Mouse (Mus musculus): Measurements from ENCODE around the gene Slfn8.
"Not testable (repeated sequence)": the region's sequence is repeated elsewhere in the genome, so short reads cannot be mapped to it uniquely, and the experiment has no call there.

Slfn8 gene

DNA sequence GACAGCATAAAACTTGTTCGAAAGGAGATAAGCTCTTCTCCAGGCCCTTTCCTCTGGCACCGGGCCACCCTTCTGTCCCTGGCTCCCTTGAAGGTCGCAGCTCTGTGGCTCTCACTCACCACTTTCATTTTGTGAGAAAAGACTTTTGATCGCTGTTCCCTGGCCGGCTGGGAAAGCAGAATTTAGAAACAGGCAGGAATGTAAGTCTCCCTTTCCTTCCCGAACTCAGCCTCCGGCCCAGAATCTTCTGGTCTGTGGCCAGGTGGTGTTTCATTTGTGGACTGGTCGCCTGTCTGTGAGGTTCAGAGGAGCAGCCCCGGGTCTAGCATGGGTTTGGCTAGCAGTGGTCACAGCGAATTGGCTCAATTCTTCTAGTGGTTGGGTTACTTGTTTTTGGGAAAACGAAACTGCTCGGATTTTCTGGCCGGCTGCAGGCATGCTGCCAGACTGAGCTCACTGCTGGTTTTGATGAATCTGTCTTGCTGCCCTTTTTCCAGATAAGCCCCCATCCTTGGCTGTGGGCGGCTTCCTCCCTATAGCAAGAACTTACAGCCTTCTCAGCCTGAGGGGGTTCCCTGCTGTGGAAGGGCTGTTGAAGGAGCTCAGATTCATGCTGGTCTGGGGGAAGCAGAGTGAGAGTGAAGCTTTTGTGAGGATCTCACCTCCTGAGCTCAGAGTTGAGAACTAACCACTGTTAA, 29.0 kb downstream of the Slfn8 start, which contains the start of gene Slfn9:
Gene Slfn9, minus strand, starts transcription at position 362 of the 698 bp plus-strand sequence.
- peak in 1 of 2 experiments; percentile 20 for DNase-seq (ENCODE audit: low spot score in 2 of 2)

- DNase-seq (ENCODE audit: low spot score in 2 of 2): peak; percentile 20 to 22
These were observed 29.8 kb downstream of the Slfn8 start for GRCm38 (mm10) chr11:82990612-82991385.

DNA sequence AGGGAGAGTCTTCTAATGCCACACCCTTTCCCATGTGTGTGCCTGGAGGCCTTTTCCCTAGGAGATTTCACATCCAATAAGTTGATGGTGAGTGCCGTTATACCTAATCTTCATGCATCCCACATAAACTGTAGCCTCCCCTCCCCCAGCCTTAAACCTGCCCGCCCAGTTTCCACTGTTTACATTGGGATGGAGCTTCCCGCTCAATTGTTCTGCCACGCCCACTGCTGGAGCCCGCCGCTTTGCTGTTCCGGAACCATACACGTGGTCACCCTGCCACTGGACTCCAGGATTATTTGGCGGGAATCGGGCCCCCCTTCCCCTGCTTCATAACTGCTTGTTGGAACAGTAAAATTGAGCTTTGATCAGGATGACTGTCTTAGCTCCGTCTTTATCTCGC, 31.3 kb downstream of the Slfn8 start:
- no peak for DNase-seq (ENCODE audit: low spot score in 2 of 2)

DNA sequence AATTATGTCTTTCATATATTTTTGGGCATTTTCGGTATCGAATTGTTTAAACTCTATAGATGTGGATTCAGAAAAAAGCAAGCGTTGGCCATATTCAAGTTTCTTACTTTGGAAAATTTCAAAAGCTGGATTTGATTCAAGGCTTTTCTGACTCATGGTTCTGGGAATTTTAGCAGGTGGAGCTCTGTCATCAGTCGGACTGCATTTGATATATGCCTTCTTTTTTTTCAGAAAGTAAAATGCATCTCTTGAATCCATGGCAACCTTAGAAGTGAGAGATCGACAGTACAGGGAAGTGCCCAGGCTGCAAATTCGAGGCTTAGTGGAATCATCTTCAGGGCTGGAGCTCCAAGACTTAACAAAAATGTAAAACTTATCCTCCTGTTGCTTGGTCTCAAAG, 33.0 kb downstream of the Slfn8 start:
- no peak for DNase-seq (ENCODE audit: low spot score in 2 of 2)

DNA sequence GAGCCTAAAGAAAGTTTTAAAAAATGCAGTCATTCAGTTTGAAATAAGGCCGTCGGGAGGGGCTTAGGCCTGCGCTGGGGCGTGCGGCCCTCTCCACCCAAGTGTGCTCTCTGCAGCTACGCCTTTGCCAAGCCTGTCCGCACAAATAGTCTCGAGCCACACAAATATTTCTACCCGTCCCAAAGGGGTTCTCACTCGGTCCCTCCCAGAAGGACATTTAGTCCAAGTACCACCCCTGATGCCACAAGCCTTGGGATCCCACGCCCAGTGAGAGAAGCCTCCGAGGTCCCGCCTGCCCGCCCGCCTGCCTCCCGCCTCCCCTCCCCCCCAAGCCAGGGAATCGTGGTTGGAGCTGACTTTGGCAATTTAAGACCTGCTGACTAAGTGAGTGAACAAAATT, 37.4 kb downstream of the Slfn8 start:
- no peak for DNase-seq (ENCODE audit: low spot score in 2 of 2)

- DNase-seq (ENCODE audit: low spot score in 2 of 2): not testable (repeated sequence)
These were observed 38.2 kb downstream of the Slfn8 start for GRCm38 (mm10) chr11:82982409-82982808.

DNA sequence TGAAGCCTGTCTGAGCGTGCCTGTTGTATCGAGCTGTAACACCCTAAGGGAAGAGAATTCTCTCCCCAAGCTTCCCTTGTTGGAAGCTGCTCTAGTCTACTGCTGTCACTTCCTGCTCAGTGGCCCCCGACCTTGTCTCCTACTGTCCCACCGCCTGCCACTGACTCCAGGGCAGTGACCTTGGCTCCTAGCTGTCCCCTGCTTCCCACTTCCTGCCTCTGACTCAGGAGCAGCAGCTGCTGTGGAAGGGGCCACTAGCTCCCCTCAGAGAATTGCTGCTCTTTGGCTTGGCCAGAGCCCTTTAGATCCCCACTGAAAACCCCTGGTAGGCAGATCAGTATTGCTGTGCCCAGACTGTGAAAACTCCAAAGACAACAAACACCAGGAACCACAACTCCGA, 46.7 kb downstream of the Slfn8 start:
- DNase-seq (ENCODE audit: low spot score in 2 of 2): no peak

DNA sequence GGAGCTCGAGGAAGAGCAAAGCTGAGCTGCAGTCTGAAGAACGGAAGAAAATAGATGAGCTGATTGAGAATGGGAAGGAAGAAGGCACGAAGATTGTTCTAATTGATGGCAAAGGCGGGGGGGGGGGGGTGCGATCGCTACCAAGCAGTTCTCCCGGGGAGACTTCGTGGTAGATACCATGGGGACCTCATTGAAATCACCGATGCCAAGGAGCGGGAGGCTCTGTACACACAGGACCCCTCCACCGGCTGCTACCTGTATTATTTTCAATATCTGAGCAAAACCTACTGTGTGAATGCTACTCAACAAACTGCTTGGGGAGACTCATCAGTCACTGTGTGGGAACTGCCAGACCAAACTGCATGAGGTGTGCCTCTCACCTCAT, 49.0 kb downstream of the Slfn8 start:
- no peak for DNase-seq (ENCODE audit: low spot score in 2 of 2)

GRCm38 (mm10) chr11:82970712-82971589, 49.7 kb downstream of the Slfn8 start:
- DNase-seq (ENCODE audit: low spot score in 2 of 2): no peak

- DNase-seq (ENCODE audit: low spot score in 2 of 2): no peak
These were observed 58.4 kb downstream of the Slfn8 start for GRCm38 (mm10) chr11:82962215-82962614.

DNA sequence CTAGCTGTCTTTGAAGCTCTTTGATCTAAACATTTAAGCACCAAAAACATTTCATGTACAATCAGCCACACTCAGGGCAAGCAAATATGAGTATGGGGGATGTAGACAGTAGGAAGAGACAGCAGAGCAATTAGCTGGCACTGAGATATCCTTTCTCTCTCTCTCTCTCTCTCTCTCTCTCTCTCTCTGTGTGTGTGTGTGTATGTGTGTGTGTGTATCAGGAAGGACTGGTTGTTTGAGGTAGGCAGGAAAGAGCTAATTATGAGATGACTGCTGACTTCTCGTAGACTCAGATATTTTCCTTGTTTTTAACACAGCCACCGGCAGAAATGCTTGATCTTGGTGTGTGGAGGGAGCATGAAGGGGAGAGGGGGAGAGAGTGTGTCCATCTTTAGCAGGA, 58.9 kb downstream of the Slfn8 start:
- no peak for DNase-seq (ENCODE audit: low spot score in 2 of 2)

GRCm38 (mm10) chr11:82959613-82960012, 61.0 kb downstream of the Slfn8 start:
- peak in 1 of 2 experiments; percentile 44 for DNase-seq (ENCODE audit: low spot score in 2 of 2)

GRCm38 (mm10) chr11:82956925-82957324, 63.7 kb downstream of the Slfn8 start:
- no peak for DNase-seq (ENCODE audit: low spot score in 2 of 2)

- DNase-seq (ENCODE audit: low spot score in 2 of 2): no peak
These were observed 66.0 kb downstream of the Slfn8 start for GRCm38 (mm10) chr11:82954631-82955030.

DNA sequence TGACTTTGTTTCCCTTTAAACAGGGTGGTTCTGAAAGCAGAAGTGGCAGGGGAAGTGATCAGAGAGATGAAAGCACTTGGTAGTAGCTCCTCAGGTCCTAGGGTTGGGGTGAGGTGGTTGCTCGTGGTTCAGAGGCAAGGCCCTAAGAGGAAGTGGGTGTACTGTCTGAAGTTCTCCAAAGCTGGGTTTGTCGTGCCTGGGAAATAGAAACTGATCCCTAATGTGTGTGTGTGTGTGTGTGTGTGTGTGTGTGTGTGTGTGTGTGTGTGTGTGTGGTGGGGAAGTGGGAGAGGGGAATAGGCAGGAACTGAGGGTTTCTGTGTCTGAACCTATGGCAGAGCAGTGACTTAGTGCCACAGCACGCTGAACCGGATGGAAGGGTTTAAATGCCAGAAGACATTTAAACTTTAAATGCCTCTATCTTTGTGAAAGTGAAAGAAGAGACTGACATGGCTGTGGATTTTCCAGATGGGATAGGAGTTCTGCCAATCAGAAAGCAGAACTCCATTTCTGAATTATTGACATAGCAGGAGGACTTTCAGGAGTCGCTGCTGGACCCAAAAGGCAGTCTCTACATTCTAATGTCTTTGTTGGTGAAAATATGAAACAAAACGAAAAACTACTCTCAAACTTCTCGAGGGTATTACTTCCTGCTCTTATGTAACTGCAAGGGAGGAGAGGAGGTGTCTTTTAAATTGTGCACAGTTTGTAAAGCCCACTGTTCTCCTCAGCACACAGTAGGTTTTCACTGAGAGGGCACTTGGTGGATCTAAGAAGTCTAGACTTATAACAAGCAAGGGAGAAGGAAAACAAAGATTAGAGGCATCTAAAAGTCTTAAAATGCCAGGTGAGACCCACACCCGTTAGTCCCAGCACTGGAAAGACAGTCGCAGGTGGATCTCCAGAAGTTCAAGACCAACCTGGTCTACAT, 67.7 kb downstream of the Slfn8 start:
- peak; percentile 81 to 83 for DNase-seq (ENCODE audit: low spot score in 2 of 2)
